Mouse (Mus musculus) layer of hippocampus, adult 2 months (tissue): ENCODE data around the gene Micu1. TPM values are rescaled to one million over a fixed set of nuclear protein-coding genes. Genes with fewer than 3 reads are reported as not detected.

ENCODE experiments used
- DNase-seq, 2 experiments: peaks; one replicate each; pipeline ENCODE4 v3.0.0; 2022; ENCODE audit warnings: low spot score in 2 of 2
- H3K27ac ChIP-seq: fragments of 200-600 bp; 2 replicates; pipeline ENCODE4 v1.8.1; 2022
- H3K4me3 ChIP-seq: fragments of 200-600 bp; 2 replicates; pipeline ENCODE4 v1.8.1; 2022; ENCODE audit warnings: mild to moderate bottlenecking
- CTCF ChIP-seq: fragments of 200-600 bp; conservative IDR thresholded peaks from 2 replicates; pipeline ENCODE4 v1.8.1; 2022; ENCODE audit warnings: antibody characterized with exemption, mild to moderate bottlenecking, moderate library complexity
- total RNA-seq, 2 experiments: library from RNA; stranded (reverse); gene quantifications; 2 replicates each; pipeline ENCODE4 v1.2.3; 2021

The Micu1 gene
- total RNA-seq, 2 experiments from 2014 or later, result 97.4 to 98.9 TPM

DNA sequence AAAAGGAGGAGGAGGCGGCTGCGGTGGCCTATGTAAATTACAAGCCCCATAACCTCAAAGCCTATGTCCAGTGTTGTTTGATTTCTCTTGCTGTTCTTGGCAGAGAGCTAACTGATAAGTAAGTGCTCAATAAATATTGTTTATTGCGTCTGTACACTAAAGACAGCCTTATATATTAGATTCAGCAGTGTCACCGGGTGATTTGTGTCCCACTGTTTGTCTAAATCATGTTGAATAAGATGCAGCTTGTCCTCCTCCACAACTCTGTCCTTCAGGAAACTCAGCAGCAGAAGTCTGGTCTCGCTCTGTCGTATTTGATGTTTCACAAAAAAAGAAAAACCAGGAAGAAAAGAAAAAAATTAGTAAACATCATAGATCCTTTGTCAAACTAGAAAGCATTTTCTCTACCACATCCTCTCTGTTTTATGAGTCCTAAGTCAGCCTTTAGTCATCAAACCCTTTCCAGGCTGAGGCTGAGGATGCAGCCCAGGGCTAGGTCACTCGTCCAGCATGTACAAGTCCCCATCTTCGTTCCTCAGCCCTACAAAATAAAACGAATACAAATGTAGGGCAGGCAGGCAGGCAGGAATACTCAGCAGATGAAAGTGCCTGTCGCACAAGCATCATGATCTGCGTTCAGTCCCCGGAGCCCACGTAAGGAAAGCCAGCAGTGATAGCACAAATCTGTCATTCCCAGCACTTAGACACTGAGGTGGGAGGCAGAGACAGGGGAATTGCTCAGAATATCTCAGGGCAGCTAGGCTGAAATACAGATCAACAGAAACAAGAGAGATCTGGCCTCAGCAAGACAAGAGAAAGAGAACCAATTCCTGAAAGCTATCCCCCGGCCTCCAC lies 133.3 kb downstream of the Micu1 start:
- Histone ChIP-seq H3K27ac (peak overlapping the region; percentile 60), H3K4me3 (no peak overlapping the region)
- TF ChIP-seq CTCF, result no peak
- DNase-seq, result no peak

DNA sequence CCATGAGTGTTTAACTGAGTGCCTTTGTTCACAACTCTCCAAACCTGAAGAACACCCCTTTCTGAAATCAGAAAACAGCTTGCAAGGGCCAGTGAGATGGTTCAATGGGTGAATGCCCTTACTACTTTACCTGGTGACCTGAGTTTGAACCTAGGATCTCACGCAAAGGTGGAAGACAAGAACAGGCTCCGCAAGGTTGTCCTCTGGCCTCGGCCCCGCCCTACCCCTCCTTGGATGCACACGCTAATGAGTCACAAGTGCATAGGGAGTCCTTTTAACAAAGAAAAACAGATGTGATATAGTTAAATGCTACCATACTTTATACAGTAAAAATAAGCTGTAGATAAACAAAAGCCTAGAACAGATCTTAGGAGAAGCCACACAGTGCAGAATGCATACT lies 135.2 kb downstream of the Micu1 start:
- no peak for DNase-seq
- Histone ChIP-seq H3K4me3 (no peak overlapping the region), H3K27ac (no peak overlapping the region)
- no peak for TF ChIP-seq CTCF

DNA sequence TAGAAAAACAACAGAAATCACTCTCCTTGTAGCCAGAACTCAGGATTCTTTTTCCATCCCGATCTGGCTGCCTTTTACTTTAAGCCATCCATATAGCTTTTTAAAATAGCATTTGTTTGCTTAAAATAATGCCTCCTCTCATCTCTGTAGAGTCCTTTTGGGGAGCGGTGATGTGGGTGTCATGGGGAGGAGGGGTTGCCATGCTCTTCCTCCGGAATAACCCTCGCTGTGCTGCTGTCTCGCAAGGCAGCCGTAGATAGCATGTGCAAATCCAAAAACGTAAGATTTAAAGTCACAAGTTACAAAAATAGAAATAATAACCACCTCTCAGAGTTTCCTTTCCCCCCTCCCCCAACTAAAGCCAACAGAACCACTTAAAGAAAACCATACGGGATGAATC lies 139.2 kb downstream of the Micu1 start:
- Histone ChIP-seq H3K27ac (no peak overlapping the region), H3K4me3 (no peak overlapping the region)
- DNase-seq, result no peak
- no peak for TF ChIP-seq CTCF

DNA sequence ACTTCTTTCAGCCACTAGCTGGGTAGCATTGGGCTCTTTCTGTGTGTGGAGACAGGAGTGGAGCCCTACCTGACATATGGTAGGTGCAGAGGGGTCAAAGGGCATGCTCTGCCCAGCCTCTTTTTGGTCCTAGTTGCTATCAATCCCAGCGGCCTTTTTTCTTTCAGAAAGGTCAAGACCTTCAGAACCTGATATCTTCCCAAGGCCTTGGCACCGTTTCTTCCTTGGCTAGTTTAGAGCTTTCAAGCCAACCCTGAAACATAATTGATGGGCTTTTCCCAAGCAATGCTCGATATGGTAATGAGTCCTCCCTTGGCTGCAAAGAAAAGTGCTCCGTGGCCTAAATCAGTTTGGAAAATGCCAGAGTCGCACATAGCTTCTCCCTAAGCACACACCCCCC lies 140.8 kb downstream of the Micu1 start:
- Histone ChIP-seq H3K4me3 (no peak overlapping the region), H3K27ac (no peak overlapping the region)
- no peak for DNase-seq
- TF ChIP-seq CTCF, result no peak

DNA sequence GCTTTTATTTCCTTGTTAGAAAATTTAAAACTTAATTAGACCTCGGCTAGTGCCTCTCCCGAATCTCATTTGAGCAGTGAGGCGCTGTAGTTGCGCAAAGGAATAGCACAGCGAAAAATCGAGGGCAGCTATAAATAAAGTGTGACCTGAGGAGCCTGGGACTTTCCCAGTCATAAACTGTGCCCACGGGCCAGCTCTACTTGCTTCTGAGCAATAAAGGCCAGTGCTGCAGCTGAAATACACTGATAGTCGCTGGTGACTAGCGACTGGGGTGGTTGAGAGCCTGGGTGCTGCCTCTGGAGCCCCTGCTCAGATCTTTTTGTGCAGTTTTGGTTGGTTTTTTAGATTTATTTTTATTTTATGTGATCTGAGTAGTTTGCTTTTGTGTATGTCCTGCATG lies 142.4 kb downstream of the Micu1 start:
- DNase-seq, result no peak
- Histone ChIP-seq H3K27ac (no peak overlapping the region), H3K4me3 (no peak overlapping the region)
- no peak for TF ChIP-seq CTCF

DNA sequence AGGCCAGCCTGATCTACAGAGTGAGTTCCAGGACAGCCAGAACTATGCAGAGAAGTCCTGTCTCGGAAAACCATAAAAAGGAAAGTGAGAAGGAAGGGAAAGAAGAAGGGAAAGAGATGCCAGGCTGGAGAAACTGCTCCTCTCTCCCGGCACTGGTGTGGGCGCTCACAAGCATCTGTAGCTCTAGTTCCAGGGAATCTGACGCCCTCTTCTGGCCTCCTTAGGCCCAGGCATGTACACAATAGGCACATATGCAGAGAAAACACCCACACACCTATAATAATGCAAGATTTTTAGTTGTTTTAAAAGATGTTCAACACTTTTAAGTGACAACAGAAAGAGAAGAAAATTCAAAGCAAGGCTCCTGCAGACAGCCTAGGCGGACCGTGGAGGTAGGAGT lies 144.1 kb downstream of the Micu1 start:
- peak; percentile 56 to 62 for DNase-seq
- peak; percentile 75 for TF ChIP-seq CTCF

DNA sequence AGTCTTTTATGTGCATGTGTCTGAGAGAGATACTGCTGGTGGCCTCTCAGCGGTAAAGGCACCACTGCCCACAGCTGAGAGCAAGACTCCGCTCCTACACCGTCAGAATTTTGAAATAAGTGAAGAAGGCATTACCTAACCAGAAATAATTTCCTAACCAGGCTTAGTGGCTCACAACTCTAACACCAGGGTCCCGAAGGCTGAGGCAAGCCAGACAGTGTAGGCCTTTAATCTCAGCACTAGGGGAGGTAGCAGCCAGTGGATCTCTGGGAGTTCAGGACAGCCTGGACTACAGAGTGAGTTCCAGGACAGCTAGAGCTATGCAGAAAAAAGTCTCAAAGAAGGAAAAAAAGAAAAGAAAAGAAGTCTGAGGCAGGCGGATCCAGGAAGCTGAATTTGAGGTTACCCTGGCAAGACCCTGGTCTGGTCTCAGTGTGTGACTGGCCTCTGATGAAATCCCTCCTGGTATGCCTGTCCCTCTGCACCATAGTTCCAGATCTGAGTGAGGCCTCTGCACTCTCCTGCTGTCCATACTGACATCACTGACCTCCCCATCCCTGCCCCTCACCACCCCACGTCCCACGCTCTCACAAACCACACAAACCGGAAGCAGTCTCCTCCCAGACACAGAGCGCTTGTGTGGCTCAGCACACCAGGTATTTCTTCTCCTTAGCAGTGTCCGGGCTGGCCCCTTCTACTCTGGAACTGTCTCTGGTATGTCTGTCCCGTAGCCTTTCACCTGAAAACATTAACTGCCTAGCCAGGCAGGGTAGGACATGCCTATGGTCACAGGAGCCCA lies 146.0 kb downstream of the Micu1 start:
- no peak overlapping the region for H3K4me3 ChIP-seq
- H3K27ac ChIP-seq, result peak overlapping the region; percentile 71; the same call in 1 of the 2 replicates
- DNase-seq, result no peak
- TF ChIP-seq CTCF, result no peak

More for the DNA sequence above, 144.1 kb downstream of the Micu1 start:
- Histone ChIP-seq H3K4me3 (no peak overlapping the region), H3K27ac (peak overlapping the region; percentile 33; the same call in 1 of the 2 replicates)

DNA sequence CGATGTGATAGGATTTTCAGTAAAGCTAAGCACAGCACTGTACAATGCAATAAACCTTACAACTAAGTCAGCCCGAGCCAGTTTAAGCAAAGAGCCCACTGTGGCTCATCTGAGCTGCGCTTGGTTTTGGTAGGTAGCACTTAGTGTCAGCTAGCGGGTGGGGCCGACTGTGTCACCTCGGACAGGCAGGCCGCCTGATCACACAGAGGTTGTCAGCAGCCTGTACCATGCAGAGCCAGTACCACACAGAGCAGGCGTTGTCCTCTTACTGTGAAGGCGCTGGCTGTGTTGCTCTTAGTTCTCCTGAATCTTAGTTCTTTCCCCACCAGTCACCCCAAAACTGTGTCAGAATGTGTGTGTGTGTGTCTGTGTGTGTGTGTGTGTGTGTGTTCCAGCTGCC lies 146.7 kb downstream of the Micu1 start:
- Histone ChIP-seq H3K4me3 (no peak overlapping the region), H3K27ac (peak overlapping the region; percentile 71; the same call in 1 of the 2 replicates)
- DNase-seq, result no peak
- TF ChIP-seq CTCF, result no peak

DNA sequence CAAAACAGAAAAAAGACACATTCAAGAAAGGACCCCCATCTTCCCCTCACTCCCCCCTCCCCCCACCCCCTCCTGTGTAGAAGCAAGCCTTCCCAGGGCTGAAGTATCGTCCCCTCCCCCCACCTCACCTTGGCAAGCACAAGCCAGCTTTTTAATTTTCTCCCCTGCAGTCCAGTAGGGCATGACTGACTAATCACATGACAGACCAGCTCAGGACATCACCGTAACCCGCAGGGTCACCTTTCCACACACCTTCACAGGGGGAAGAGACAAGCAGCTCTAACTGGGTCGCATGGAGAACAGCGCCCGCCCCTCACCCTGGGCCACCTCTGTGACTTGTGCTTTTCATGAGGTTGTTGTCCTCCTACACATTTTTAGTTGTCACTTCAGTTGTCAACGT lies 147.1 kb downstream of the Micu1 start:
- Histone ChIP-seq H3K27ac (no peak overlapping the region), H3K4me3 (no peak overlapping the region)
- TF ChIP-seq CTCF, result no peak
- no peak for DNase-seq

DNA sequence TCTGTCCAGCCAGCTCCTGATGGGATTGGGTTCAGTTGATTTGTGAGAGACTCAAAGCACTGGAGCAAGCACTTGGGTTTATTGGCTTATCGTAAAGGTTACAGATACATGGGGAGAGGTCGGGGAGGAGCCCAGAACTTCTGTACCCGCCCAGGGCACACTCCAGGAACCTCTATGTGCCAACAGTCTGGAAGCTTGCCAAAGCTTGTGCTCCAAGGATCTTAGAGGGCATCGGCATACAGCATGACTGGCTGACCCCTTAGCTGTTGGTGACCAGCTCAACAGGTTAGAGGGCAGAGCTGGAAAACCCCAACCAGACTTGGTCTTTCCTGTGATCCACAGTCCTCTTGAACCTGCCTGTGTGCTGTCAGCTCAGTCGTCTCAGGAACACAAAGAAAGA lies 154.9 kb downstream of the Micu1 start:
- no peak for DNase-seq
- no peak for TF ChIP-seq CTCF

DNA sequence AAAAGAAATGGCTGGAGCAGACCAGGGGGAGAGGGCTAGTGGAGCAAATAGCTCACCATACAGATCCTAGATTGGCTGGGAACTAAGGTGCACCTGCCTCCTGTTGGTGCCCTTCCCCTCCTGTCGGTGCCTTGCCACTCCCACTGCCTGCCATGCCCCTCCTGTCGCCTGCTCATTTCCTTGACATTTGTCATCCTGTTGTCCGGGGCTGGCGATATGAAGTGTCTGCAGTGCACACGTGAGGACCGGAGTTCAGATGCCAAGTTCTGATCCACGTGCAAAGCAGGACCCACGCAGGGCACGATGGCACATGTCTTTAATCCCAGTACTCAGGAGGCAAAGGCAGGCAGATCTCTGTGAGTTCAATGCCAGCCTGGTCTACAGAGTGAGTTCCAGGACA lies 158.4 kb downstream of the Micu1 start:
- no peak for DNase-seq
- Histone ChIP-seq H3K27ac (no peak overlapping the region), H3K4me3 (no peak overlapping the region)
- no peak for TF ChIP-seq CTCF

More for the DNA sequence above, 154.9 kb downstream of the Micu1 start:
- peak overlapping the region; percentile 76; the same call in 1 of the 2 replicates for H3K27ac ChIP-seq
- H3K4me3 ChIP-seq, result no peak overlapping the region

DNA sequence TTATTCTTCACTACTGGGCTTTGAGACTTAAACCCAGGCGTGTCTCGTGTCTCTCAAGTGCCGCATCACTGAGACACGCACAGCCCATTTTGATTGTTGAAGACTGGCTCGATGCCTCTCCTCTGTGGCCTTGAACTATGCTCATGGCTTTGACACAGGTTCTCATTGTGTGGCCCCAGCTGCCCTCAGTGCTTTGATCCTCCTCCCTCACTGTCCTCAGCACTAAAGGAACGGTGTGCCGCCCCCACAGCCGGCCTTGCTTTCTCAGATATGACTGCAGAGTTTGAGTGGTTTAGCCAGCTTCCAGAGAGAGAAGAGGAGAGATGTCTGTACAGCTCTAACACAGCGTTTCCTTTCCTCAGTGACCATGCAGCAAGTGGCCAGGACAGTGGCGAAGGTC lies 158.9 kb downstream of the Micu1 start:
- Histone ChIP-seq H3K4me3 (no peak overlapping the region), H3K27ac (no peak overlapping the region)
- no peak for TF ChIP-seq CTCF
- DNase-seq, result no peak

DNA sequence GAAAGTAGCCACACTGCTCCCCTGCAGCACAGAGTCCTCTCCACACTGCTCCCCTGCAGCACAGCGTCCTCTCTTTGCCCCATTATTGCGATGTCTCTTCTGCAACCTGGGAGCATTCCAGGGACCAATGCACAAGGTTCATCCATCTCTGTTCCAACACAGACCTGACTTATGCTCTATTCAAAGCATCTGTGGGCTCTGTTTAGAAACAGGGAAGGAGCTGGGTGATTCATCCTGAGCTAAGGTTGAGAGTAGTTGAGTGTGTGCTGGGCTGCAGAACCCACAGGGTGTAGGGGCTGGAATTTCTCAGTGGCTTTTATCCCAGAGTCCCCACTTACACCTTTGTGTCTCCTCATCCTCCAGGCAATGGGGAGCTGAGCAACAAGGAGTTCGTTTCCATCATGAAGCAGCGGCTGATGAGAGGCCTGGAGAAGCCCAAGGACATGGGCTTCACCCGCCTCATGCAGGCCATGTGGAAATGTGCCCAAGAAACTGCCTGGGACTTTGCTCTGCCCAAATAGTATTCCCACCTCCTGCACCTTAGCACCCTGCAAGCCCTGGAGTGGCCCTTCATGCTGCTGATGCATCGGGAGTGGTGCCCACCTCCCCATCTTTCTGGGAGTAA lies 160.7 kb downstream of the Micu1 start:
- H3K27ac ChIP-seq, result peak overlapping the region; percentile 90
- TF ChIP-seq CTCF, result no peak
- no peak for DNase-seq
- no peak overlapping the region for H3K4me3 ChIP-seq
